Mouse (Mus musculus) mature B cell (primary cell): Measurements from ENCODE around the gene Lzts2.

Experiments
- in situ Hi-C: fragments of 300-500 bp; cut with MboI; formaldehyde crosslinking; loops from 2 replicates; pipeline ENCODE4 v1.14.3; 2019

Gene Lzts2

DNA sequence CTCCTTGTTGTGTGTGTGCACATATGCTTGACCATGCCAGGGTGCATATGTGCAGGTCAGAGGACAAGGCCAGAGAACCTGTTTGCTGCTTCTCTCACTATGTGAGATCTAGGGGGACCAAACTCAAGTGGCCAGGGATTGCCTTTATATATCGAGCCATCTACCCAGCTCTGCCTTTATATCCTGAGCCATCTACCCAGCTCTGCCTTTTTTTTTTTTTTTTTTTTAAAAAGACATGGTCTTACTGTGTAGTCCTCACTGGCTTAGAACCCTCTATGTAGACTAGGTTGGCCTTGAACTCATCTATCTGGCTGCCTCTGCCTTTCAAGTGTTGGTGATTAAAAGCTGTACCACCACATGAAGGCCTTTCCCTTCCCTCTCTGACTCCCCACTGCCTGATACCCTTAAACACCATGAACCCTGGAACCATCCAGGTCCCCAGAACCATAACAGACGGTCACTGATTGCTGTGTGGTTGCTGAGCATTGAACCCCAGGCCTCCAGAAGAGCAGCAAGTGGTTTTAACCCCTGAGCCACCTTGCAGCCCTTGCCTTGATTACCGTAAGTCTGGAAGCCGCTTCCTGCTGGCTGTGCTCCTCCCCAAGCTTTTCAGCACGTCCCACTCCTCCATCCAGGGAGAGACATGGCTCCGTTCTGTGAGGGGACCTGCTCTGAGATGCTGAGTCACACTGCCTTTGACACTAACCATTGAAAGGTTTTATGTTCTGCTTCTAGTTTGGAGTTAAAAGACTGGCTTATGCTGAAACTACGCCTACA lies 10.3 kb upstream of the Lzts2 start:
- in situ Hi-C loops, result no loop called here

DNA sequence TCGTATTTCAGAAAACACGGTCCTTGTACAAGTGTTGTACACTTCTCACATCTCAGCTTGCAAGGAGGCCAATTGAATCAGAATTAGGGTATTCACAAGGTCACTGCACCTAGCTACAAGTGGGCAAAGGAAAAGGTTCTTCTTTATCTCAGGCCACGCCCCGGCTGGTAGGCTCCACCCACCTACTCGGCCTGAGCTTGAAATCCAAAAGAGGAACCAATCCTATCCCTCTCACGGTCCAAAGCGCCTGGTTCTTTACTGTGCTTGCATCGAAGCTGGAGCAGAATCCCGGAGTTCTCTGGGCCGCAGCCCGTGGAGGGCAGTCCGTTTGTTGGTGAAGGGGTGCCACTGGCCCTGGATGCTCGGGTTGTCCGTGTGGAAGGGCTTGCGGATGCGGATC lies 8.8 kb upstream of the Lzts2 start, which contains the start of gene Twnk:
Twnk (plus strand) TSS at position 220 of the 400 bp plus-strand sequence.
- in situ Hi-C loops, result no loop called here

DNA sequence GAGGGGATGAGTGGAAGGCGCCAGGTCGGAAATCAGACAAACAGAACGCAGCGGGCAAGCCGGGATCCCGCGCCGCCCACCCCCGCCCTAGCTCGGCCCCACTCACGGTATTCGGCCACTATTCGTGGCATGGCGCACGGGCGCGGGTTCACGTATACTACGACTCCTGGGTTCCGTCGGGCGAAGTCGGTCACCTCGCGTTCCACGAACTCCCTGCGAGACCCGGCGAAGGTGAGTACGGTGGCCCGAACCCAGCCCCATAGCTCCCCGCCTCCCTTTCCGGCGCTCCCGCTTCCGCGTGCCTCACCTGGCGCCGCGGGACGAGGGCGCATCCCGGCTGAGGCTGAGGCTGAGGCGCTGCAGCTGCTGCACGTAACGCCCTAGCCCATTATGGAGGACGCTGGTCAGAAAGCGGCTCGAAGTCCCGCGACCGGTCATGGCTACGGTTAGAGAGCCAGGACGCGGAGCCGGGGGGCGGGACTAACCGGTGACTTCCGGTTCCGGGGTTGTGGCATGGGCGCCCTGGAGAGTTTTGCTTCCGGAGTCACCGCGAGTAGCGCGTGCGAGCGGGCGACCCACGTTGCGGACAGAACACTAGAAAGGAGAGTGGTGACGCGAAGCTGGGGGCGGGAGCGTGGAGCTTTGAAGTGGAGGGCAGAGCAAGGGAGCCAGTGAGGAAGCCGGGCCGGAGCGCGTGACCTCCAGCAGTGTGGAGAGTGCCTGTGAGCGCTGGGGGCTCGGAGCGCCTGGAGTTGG lies 8.1 kb upstream of the Lzts2 start, which contains the start of gene Mrpl43:
Mrpl43 (minus strand) TSS at position 486 of the 756 bp plus-strand sequence.
- in situ Hi-C loops, result no loop called here

DNA sequence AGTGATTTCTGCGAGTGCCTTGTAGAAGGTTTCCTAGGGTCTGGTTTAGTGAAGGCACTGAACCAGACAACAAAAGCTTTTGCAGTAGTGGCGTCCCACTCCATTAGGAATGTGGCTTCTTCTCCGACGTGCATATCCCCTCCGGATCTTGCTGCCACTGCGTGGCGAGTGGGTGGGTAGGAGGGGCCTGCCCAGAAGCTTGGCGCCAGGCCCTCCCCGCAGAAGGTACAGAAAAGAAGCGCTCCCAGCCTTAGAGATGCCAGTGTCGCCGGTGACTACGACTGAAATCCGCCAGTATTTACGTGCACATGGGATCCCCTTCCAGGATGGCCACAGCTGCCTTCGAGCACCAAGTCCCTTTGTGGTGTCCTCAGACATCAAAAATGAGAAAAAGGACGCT lies 7.2 kb upstream of the Lzts2 start:
- in situ Hi-C loops, result no loop called here

DNA sequence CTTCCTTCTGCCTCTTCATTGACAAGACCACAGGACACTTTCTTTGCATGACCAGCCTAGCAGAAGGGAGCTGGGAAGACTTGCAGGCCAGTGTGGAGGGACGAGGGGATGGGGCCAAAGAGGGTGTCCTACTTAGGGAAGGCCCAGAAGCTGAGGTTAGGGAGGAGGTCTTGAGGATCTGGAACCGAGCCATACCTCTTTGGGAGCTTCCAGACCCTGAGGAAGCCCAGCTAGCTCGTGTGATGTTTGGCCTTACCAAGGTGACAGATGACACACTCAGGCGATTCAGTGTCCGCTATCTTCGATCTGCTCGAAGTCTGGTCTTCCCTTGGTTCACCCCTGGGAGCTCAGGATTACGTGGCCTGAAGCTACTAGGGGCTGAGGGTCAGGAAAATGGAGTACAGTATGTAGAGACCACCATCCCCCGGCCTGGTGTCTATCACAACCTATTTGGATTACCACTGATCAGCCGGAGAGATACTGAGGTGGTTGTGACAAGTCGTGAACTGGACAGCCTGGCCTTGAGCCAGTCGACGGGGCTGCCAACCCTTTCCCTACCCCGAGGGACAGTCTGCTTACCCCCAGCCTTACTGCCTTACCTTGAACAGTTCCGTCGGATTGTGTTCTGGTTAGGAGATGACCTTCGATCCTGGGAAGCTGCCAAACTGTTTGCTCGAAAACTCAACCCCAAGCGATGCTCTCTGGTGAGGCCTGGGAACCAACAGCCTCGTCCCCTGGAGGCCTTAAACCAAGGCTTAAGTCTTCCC lies 6.6 kb upstream of the Lzts2 start:
- in situ Hi-C loops, result no loop called here

DNA sequence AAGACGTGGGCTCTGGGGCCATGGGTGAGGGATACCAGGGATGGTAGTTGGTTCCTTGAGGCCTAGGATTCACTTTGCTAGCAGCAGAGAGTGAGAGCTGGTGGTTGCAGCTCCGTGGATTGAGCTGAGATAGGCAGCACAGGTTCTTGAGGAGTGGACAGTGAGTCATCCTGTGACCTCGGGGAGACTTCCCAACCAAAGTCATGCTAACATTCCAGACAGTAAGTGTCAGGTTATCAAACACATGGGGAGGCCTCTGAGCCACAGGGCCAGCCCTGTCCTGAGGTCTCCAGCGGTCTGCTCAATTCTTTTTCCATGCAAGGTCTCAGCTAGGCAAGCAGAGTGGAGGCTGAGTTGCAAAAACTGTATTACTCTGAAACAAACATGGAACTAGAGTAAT lies 3.6 kb upstream of the Lzts2 start:
- in situ Hi-C loops, result no loop called here

DNA sequence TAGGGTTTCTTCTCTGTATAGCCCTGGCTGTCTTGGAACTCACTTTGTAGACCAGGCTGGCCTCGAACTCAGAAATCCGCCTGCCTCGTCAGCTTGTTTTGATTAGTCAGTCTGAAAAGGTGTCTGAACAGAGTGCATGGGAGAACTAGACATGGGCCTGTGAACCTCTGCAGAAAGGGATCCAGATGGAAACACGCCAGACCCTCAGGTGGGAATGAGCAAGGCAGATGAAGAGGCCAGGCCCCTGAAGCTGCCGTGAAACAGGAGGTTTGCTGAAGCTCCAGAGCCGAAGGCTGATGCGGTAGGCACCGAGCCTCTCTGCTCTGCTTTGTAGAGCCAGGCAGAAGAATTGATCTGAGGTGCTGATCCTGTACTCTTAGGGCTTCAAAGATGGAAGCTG lies 2.0 kb upstream of the Lzts2 start:
- in situ Hi-C loops, result no loop called here

DNA sequence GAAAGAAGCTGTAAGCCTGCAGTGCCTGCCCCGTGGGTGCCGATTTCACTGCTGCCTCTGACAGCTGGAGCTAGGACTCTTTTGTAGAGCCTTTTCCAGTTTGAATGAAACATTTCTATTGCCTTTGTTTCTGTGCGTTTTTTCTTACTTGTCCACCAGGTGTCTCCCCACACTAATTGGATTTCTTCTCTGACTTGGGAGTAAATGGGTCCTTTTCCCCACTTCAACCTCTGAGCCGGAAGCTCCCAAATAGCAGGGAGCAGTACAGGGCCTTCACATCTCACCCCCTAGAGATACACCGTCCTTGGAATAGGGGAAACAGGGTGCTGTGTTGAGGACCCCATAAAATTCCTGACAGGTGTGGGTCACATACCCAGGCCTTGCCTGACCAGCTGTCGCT lies 1.6 kb upstream of the Lzts2 start:
- in situ Hi-C loops, result no loop called here

DNA sequence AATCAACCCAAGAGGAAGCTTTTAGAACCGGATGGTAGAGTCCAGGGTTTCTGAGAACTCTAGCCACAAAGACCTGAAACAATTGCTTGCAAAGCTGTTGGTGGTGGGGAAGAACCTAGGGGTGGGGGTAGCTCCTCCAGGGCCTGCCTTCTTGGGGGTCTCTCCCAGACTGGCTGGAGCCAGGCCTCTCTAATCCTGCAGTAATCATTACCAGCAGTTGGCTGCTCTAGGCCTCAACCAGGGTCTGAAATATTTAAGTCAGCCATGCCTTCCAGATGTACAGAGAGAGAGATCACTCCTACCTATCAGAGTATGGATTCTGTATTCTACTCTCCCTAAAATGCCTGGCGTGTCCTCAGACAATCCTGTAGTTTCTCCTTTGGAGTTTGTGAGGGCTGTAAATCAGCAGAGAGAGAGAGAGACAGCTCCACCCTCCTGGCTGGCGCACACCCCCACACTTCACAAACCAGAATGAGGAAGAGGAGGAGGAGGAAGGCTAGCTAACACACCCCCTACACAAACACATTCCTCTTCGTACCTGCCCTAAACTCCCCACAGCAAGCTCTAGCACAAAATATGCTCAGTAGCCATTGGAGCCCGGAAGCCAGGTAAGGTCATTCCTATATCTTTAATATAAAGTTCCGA lies 511 bp upstream of the Lzts2 start:
- in situ Hi-C loops, result no loop called here

DNA sequence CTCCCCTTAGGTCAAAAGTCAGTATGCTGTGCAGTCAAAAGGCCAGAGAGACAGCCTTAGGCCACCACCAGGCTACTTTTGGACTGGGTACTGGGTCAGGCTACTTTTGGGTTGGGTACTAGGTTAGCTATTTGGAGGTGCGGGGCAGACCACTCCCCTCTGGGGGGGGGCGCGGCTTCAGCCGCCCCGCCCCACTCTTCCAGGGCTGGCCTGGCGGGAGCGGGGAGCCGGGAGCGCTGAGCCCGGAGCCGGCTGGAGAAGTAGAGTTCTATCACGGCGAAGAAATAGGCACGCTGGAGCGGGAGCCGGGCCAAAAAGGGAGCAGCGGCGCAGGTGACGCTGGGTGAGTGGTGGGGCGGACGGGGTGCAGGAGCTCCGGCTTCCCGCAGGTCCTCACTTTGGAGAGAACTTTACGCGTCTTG lies 778 bp downstream of the Lzts2 start:
- in situ Hi-C loops, result no loop called here

DNA sequence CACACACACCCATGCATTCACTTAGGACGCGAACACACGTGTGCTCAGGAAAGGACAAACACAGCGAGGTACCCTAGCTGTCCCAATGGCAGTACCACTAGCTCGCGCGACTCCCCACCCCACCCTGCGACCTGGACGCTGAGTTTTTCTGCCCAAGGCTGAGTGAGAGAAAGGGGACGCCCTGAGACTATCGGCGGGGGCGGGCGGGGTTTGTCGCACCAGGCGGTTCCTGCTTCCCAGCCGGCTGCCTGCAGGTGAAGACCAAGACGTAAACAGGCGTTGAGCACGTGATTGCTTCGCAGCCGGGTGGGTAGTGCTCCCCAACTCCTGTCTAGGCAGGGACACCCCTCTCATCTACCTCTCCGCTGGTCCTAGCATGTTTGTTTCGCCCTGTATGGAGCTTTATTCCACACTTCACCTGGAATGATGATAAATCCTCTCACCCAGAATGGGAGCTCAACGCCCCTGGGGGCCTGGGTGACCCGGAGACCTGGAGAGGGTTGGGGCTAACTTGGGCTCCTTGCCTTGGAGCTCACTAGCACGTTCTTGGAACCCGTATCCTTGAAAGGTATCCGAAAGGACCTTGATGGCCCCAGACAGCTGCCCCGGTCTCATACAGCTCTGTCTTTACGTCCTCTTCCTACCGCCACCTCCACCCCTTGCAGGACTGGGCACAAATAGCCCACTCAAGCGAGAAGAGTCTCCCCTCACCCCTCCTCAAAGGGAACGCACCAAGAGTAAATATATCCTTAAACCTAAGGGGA lies 1.5 kb downstream of the Lzts2 start:
- in situ Hi-C loops, result no loop called here

DNA sequence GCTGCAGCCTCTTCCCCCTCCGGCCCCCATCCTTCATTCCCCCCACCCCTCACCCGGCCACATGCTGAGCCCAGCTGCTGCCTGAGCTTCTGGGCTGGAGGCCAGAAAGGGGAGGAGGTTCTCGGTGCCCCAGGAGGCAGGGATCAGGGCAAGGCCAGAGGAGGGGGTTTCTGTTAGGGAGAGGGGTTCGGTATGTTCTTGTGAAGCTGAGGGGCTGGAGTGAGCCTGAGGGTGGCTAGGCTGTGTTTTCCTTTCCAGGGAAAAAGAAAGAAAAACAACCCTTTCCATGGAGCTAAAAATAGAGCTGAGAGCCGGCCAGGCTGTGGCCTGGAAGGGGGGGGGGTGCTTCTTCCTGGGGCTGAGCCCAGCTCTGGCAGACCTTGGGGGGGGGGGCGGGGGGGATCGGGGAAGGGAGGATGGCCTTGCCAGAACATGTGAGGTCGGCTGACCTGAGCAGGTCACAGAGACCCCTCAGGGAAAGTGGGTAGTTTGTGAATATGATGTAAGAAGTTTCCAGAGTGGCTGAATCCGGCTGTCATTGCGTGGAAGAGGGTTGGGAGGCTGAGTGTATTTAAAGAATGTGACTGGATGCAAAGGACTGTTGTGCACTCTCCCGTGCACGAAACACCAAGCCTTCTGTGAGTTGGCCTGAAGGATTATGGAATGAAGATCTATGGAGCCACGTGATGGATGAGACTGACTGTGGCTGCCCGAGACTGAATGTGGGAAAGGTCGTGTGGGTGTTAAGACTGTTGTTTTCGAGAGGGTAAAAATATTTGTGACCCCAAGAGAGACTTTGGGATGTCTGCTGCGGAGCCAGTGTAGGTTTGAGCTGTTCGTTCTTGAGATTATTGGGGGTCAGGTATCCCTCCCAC lies 2.4 kb downstream of the Lzts2 start:
- in situ Hi-C loops, result no loop called here

DNA sequence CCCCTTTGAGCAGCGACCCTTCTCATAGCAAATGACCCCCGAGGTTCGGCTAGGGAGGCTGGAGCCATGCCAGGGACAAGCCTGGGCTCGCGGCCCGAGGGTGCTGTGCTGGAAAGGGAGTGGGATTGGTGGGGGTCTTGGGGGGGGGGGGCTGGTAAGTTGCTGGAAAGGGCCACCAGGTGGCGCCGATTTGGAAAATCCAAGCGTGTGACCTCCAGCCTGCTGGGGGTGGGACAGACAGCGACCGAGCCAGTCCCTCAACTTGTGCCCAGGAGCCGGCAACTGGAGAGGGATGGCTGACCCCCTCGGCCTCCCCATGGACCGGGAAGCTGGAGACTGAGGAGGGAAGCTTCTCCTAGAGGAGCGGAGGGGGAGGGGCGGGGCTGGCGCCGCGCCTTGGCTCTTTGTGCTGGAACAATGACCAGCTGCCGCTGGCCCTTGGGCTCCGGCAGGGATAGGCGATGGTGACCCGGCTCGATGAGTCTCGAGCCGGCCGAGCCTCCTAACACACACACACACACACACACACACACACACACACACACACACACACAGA lies 3.1 kb downstream of the Lzts2 start:
- in situ Hi-C loops, result no loop called here

DNA sequence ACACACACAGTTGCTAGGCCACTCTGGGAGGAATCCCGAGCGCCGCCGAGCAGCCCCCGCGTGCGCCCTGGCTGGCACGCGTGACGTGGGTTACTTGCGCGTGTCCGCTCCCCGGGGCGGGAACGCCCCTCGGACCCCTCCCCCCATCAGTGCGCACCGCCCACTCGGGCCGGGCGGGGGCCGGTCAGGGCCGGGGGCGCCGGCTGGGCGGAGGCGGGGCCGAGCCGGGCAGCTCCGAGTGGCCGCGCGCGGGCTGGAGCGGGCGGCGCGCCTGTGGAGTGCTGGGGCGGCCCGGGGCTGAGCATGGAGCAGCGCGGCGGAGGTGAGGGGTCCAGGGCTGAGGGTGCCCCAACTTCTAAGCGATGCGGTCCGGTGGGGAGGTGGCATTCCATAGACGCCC lies 3.7 kb downstream of the Lzts2 start:
- in situ Hi-C loops, result no loop called here

DNA sequence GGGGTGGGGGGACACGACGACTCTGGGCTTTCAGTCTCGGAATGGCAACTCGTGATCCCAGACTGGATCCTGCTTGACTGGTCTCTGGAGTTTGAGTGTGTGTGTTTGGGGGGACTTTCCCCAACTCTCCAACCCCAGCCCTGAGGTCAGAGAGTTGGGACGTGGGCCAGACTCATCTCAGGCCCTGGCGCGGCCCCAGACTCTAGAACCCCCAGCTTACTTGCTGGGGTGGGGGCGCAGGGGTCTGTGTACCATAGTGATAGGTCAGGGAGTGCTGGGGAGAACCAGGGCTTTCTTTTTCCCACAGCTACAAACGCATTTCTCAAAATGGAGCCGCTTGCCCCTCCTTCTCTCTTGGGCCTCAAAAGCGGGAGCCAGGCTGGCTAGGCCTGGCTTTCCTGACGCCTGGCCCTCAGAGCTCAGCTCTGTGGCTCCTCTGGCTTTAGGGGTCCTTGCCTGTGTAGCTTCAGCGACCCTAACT lies 4.2 kb downstream of the Lzts2 start:
- in situ Hi-C loops, result no loop called here

DNA sequence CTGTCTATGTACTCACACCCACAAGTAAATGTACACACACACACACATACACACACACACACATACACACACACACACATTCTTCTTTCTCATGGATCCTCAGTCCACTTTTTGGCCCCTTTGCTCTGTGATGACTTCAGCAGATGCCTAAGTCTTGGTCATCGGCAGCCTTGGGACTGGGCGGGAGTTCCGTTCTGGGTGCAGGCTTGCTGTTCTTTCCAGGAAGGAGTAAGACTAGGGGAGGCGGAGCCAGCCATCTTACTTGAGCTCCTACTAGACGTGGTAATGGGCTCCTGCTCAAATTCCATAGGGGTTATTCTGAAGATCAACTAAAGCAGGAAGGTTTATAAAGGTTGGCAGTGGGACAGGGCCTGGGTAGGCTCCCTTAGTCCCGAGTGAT lies 6.1 kb downstream of the Lzts2 start:
- in situ Hi-C loops, result no loop called here

DNA sequence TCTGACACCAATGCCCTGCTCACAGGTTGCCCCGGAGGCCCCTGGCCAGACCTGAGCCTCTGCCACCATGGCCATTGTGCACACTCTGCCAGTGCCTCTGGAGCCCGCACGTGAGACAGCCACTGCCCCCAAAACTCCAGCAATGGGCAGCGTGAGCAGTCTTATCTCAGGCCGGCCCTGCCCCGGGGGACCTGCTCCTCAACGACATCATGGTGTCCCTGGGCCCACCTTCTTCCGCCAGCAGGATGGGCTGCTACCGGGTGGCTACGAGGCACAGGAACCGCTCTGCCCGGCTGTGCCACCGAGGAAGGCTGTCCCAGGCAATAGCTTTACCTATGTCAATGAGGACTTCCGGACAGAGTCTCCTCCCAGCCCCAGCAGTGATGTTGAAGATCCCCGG lies 7.1 kb downstream of the Lzts2 start:
- in situ Hi-C loops, result no loop called here

DNA sequence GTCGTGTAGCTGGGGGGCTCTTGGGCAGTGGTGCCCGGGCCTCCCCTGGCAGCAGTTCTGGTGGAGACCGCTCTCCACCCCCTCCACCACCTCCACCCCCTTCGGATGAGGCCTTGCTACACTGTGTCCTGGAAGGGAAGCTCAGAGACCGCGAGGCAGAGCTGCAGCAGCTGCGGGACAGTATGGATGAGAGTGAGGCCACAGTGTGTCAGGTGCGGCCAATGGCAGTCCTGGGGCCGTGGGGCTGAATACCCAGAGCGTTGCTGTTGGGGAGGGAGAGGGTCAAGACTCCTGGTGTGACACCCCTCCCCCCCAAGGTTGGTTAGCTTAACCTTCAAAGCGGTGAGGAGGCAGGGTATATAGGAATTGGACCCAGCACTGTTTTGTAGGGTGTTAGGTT lies 9.8 kb downstream of the Lzts2 start:
- in situ Hi-C loops, result no loop called here

DNA sequence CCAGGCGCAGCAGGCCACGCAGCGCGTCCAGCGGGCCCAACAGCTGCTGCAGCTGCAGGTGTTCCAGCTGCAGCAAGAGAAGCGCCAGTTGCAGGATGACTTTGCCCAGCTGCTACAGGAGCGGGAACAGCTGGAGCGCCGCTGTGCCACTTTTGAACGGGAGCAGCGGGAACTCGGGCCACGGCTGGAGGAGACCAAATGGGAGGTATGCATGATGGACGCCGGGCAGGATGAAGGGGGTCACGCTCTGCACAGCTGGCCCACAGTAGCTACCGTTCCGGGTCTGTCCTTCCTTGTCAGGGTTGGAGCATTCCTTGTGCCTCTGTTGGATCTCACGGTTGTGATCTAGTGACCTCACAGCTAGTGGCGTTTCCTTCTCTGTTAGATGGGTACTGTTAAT lies 10.6 kb downstream of the Lzts2 start:
- in situ Hi-C loops, result no loop called here
